Comparison of ENCODE assay signal across 21 mouse cellular contexts in genomic region chr15:88603733-88604119, GRCm38 (mm10). TPM values are rescaled to one million over a fixed set of nuclear protein-coding genes. Genes with fewer than 3 reads are reported as not detected.
"Had no signal": no experiment of that assay in that cellular context is flagged by ENCODE, and none has a peak within 500 bp of the region (broad histone marks: within the 10 kb centered on the region; RNA-seq: fewer than 3 reads in every experiment).

No protein-coding gene starts in this region.

- H3K4me2 ChIP-seq: limb, embryonic 15.5 days; liver, embryonic 13.5 days; neural tube, embryonic 12.5 days had no signal

- H3K4me1 ChIP-seq: limb, embryonic 15.5 days; liver, embryonic 13.5 days; neural tube, embryonic 12.5 days had no signal

- H3K27ac ChIP-seq: limb, embryonic 15.5 days; liver, embryonic 13.5 days; neural tube, embryonic 12.5 days had no signal

- DNase-seq: kidney, adult 18-20 months; kidney, postnatal 10 days; kidney, postnatal 4 days; liver, embryonic 13.5 days; lung, adult 18-20 months; thymus, adult 2 months; thymus, postnatal 25 days had no signal

- H3K4me3 ChIP-seq: limb, embryonic 15.5 days; liver, embryonic 13.5 days; neural tube, embryonic 12.5 days had no signal

- H3K9ac ChIP-seq: limb, embryonic 15.5 days; liver, embryonic 13.5 days; neural tube, embryonic 12.5 days had no signal

- H3K9me3 ChIP-seq: limb, embryonic 15.5 days; neural tube, embryonic 12.5 days had no signal

- H3K27me3 ChIP-seq: limb, embryonic 15.5 days; liver, embryonic 13.5 days; neural tube, embryonic 12.5 days had no signal

- H3K36me3 ChIP-seq: limb, embryonic 15.5 days; liver, embryonic 13.5 days; neural tube, embryonic 12.5 days had no signal

RNA-seq across cellular contexts. Expression of gene Zdhhc25, which starts 3.6 kb away (rescaled TPM):
- total RNA-seq: layer of hippocampus, adult 8-10 months; layer of hippocampus, postnatal 14 days; left cerebral cortex, adult 18-20 months; left cerebral cortex, postnatal 10 days; left cerebral cortex, postnatal 4 days; monocyte, adult 5-6 weeks; neutrophil, adult 5-6 weeks had no signal
- polyA plus RNA-seq: kidney, embryonic 14.5 days; limb, embryonic 15.5 days; liver, embryonic 13.5 days; lung, embryonic 16.5 days; midbrain, embryonic 14.5 days; neural tube, embryonic 12.5 days; stomach, postnatal 0 days; thymus, adult 2 months; urinary bladder, adult 2 months had no signal
